Mouse (Mus musculus) CH12.LX (cell line): ENCODE measurements around the gene Nr1i3.

ENCODE experiments used
- EP300 ChIP-seq: IDR thresholded peaks from 2 replicates; pipeline ENCODE4 v1.6.1; 2011; ENCODE audit warnings: low read length, improper control_type of control experiment
- GABPA ChIP-seq: IDR thresholded peaks from 2 replicates; pipeline ENCODE4 v1.6.1; 2012; ENCODE audit warnings: low read depth, low read length, improper control_type of control experiment, inconsistent platforms; ENCODE audit not compliant: insufficient replicate concordance

GRCm38 (mm10) chr1:171268341-171268740, 54.6 kb downstream of the Nr1i3 start:
- no peak for TF ChIP-seq EP300
- TF ChIP-seq GABPA = no peak
